Mouse (Mus musculus) lung, embryonic 16.5 days (tissue): ENCODE data around the gene Kalrn. TPM values are rescaled to one million over a fixed set of nuclear protein-coding genes. Genes with fewer than 3 reads are reported as not detected.

Experiments
- ATAC-seq: fragments of 200-750 bp; cut with Nextera tagmentation; 2 replicates; pipeline ENCODE4 v1.8.0; 2017; ENCODE audit warnings: low read depth, mild to moderate bottlenecking, moderate library complexity
- H3K27ac ChIP-seq: fragments of 300-500 bp; sonication (generic); 2 replicates; pipeline ENCODE4 v1.5.1; 2014; ENCODE audit warnings: mild to moderate bottlenecking, control low read depth, low read length
- H3K27me3 ChIP-seq: fragments of 300-500 bp; sonication (generic); 2 replicates; pipeline ENCODE4 v1.6.1; 2014; ENCODE audit warnings: low read depth, low read length, mixed read lengths; ENCODE audit not compliant: control insufficient read depth, insufficient read depth
- H3K36me3 ChIP-seq: fragments of 300-500 bp; sonication (generic); 2 replicates; pipeline ENCODE4 v1.6.1; 2014; ENCODE audit warnings: low read length; ENCODE audit not compliant: control insufficient read depth, insufficient read depth
- H3K4me1 ChIP-seq: fragments of 300-500 bp; sonication (generic); replicated peaks from 2 replicates; pipeline ENCODE4 v1.6.1; 2014; ENCODE audit warnings: low read length, mixed read lengths; ENCODE audit not compliant: control insufficient read depth, insufficient read depth
- H3K4me2 ChIP-seq: fragments of 300-500 bp; sonication (generic); 2 replicates; pipeline ENCODE4 v1.6.1; 2014; ENCODE audit warnings: low read depth, low read length, control low read depth
- H3K4me3 ChIP-seq: fragments of 300-500 bp; sonication (generic); 2 replicates; pipeline ENCODE4 v1.5.1; 2014; ENCODE audit warnings: mild to moderate bottlenecking, low read length, control low read depth
- H3K9ac ChIP-seq: fragments of 300-500 bp; sonication (generic); 2 replicates; pipeline ENCODE4 v1.6.1; 2014; ENCODE audit warnings: low read length, control low read depth
- H3K9me3 ChIP-seq: fragments of 300-500 bp; sonication (generic); 2 replicates; pipeline ENCODE4 v1.6.1; 2016; ENCODE audit warnings: low read length; ENCODE audit not compliant: control insufficient read depth
- WGBS: fragments of 180-500 bp; shearing (Covaris S2); extraction: QIAGEN DNeasy Blood & Tissue Kit; methylation state at CpG from one replicate; pipeline ENCODE4 v1.1.7; 2014; 5-methylcytosine and 5-hydroxymethylcytosine counted together
- polyA plus RNA-seq: library from polyadenylated mRNA; unstranded; fragments of >200 nt; fragmentation: Nextera tagmentation; extraction: Ambion mirVana; gene quantifications from 2 replicates; pipeline ENCODE4 v1.2.1, GENCODE M21; 2015

Kalrn gene
- polyA plus RNA-seq, 1 experiment from 2014 or later: 16.8 TPM

DNA sequence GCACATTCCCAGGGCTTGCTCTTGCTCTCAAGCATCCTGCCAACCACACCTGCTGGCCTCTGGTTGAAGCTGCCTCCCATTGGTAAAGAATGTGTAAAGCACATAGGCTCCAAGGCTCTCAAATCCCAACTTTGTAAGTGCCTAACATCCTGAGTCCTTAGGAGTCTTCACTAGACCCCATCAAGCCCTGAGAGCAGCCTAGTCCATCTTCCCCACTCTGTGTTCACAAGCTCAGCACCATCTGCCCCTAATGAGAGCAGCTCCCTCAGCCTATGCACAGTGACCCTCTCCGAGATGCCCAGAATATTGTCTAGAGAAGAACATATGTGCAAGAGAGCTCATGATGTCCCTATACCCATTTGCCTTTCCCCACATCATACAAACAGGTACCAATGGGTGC is 78.6 kb downstream of the Kalrn start:
- no peak for ATAC-seq
- WGBS: 96% methylated on average over 1 of the region's 1 CpGs
- Histone ChIP-seq H3K9ac (no peak overlapping the region), H3K27me3 (no peaks in the 10 kb centered on the region), H3K36me3 (no peaks in the 10 kb centered on the region), H3K4me2 (no peak overlapping the region), H3K4me3 (no peak overlapping the region), H3K4me1 (peaks cover 27% of the 10 kb centered on the region), H3K27ac (0 out of 2 replicates have a peak overlapping the region, but pooled peaks have one; percentile 44), H3K9me3 (no peaks in the 10 kb centered on the region)

DNA sequence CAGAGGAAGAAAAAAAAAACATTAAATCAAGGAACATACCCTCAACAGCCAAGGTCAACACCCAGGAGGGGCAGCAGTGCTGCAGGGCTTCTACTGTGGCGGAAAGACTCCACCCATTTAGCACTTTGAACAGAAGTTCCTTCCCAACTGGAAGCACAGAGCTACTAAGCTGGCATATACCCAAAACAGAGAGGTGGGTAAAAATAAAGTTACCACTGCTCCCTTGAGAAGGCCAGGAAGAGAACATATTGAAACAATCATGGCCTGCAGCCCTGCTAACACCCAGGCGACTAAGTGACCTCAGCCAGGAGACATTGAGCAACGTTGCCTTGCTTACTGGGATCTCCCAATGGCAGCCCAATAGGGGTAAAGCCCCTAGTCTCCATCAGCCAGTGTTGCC is 79.4 kb downstream of the Kalrn start:
- no peaks in the 10 kb centered on the region for H3K9me3 ChIP-seq
- H3K4me2 ChIP-seq: peak overlapping the region; percentile 19; the same call in 1 of the 2 replicates
- H3K36me3 ChIP-seq: no peaks in the 10 kb centered on the region
- WGBS: 27% methylated on average over 3 of the region's 3 CpGs
- no peak overlapping the region for H3K9ac ChIP-seq
- H3K27me3 ChIP-seq: no peaks in the 10 kb centered on the region
- peaks cover 32% of the 10 kb centered on the region for H3K4me1 ChIP-seq
- ATAC-seq: peak; percentile 89
- H3K4me3 ChIP-seq: no peak overlapping the region
- peak overlapping the region; percentile 44 for H3K27ac ChIP-seq

DNA sequence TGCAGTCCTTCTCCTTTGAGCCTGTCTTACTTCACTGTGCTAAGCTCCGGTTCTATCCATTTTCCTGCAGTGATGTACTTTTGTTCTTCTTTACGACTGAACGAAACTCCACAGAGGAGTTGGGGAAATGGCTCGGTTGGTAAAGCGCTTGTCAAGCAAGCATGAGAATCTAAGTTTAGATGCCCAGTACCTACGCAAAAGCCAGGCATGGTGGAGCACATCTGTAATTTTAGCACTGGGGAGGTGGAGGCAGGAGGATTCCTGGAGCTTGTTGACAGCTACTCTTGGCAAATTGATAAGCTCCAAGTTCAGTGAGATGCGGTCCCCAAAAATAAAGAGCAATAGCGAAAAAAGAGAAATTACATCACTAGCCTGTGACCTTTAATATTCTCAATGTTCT is 82.1 kb downstream of the Kalrn start:
- H3K4me3 ChIP-seq: no peak overlapping the region
- H3K27me3 ChIP-seq: no peaks in the 10 kb centered on the region
- no peak overlapping the region for H3K27ac ChIP-seq
- no peak for ATAC-seq
- H3K4me2 ChIP-seq: no peak overlapping the region
- H3K36me3 ChIP-seq: no peaks in the 10 kb centered on the region
- H3K9ac ChIP-seq: no peak overlapping the region
- 78% methylated on average over 8 of the region's 8 CpGs for WGBS
- peaks cover 33% of the 10 kb centered on the region for H3K4me1 ChIP-seq
- no peaks in the 10 kb centered on the region for H3K9me3 ChIP-seq

DNA sequence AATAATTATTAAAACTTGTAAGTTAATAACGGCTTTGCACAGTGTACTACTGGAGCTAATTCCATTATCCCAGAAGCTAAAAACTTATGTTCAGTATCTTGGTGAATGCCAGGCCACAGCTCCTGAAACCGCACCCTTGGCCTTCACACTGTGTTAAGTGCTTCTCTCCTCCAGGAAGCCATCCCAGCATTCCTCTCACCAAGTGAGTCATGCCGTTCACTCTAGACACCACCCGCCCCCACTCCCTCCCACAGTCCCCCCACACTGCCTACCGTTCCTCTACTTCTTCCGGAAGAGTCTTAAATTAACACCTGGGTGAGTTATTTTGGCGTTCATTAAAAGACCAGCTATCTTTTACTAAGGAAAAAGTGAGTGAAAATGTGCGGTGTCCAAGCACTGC is 82.8 kb downstream of the Kalrn start:
- Histone ChIP-seq H3K9ac (no peak overlapping the region), H3K27me3 (no peaks in the 10 kb centered on the region), H3K4me1 (peaks cover 38% of the 10 kb centered on the region), H3K4me2 (no peak overlapping the region), H3K36me3 (no peaks in the 10 kb centered on the region), H3K4me3 (no peak overlapping the region), H3K9me3 (no peaks in the 10 kb centered on the region), H3K27ac (no peak overlapping the region)
- 31% methylated on average over 8 of the region's 8 CpGs for WGBS
- no peak for ATAC-seq

DNA sequence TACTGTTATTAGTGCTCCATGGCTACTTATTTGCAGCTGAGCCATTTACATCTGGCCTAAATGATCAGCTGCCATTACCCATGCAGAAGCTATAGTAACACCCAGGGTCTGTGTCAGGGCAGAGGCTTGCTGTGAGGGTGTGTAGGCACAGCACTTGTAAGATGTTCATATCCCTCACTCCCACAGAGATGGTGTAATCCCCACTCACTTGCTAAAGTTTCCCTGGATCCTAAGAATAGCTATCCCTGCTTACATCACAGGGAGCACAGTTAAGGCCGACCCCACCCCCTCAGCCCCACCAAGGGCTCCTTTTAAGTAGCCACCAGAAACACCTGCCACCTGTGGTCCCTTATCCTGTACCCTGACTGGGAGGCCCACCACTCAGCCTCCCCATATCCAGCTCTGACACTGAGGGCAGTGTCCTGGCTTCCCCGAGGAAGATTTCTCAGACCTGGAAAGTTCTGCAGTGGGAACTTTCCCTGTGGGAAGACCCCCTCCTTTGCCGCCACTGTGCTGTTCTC is 83.5 kb downstream of the Kalrn start:
- Histone ChIP-seq H3K4me2 (no peak overlapping the region), H3K27ac (no peak overlapping the region), H3K27me3 (no peaks in the 10 kb centered on the region), H3K9me3 (no peaks in the 10 kb centered on the region), H3K36me3 (no peaks in the 10 kb centered on the region), H3K9ac (no peak overlapping the region), H3K4me3 (no peak overlapping the region), H3K4me1 (peaks cover 42% of the 10 kb centered on the region)
- no peak for ATAC-seq
- WGBS: 44% methylated on average over 3 of the region's 3 CpGs

DNA sequence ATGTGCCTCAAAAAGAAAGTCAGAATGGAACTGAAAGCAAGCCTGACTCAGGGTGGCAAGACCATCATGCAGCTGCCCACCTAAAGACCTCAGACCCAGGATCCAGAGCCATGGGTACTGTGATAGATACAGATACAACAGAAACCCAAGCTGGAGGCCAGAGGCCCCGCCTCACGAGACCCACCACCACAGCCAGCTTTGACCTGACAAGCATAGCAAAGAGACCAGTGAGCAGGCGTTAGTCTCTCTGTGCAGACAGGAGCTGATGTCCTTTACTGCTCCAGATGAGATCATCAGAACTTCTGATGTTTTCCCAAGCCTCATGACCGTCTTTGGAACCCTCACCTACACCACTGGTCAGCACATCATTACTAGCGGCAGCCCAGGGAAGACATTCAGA is 85.5 kb downstream of the Kalrn start:
- no peak for ATAC-seq

DNA sequence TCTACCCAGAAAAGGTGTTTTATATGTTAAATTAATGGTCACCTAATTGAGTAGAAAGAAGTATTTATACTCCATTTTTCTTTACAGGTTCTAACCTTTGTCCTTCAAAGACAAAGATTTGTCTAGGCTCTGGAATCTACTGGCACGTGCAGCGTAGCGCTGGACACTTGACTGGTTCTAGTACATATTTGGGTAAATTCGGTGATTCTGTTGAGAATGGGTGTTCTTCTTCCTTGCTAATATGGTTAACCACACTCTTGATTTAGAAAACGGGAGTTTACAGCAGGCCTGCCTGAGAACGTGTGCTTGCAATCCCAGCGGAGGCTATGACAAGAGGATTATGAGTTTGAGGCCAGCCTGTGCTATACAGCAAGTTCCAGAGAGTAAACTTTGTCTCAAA is 86.1 kb downstream of the Kalrn start:
- ATAC-seq: no peak
- H3K27ac ChIP-seq: no peak overlapping the region
- no peak overlapping the region for H3K9ac ChIP-seq
- H3K4me1 ChIP-seq: peaks cover 26% of the 10 kb centered on the region
- H3K4me2 ChIP-seq: no peak overlapping the region
- H3K27me3 ChIP-seq: no peaks in the 10 kb centered on the region
- 88% methylated on average over 7 of the region's 7 CpGs for WGBS
- H3K36me3 ChIP-seq: no peaks in the 10 kb centered on the region
- no peaks in the 10 kb centered on the region for H3K9me3 ChIP-seq
- no peak overlapping the region for H3K4me3 ChIP-seq

More for the DNA sequence above, 85.5 kb downstream of the Kalrn start:
- Histone ChIP-seq H3K4me3 (no peak overlapping the region), H3K4me2 (no peak overlapping the region), H3K27me3 (no peaks in the 10 kb centered on the region), H3K9me3 (no peaks in the 10 kb centered on the region), H3K36me3 (no peaks in the 10 kb centered on the region), H3K4me1 (peaks cover 26% of the 10 kb centered on the region), H3K27ac (no peak overlapping the region), H3K9ac (no peak overlapping the region)
- WGBS: 93% methylated on average over 5 of the region's 5 CpGs

DNA sequence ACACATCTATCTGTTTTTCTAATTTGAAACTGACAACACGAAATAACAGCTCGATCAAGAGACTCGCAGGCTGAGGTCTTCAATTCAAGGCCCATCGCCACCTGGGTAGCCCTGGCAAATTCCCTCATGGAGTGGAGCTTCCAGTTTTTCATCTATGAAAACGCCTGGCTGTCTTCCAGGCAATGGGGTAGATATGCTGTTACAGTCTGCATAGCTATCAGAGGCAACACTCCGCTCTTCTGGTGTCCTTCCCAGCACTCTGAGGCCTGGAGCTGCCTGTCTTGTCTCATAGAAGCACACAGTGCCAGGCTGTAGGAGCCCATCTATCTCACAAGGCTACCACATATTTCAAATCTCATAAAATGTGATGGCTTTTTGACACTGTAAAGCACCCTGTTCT is 87.8 kb downstream of the Kalrn start:
- Histone ChIP-seq H3K36me3 (no peaks in the 10 kb centered on the region), H3K4me3 (no peak overlapping the region), H3K27ac (no peak overlapping the region), H3K4me1 (peaks cover 19% of the 10 kb centered on the region), H3K9me3 (no peaks in the 10 kb centered on the region), H3K27me3 (no peaks in the 10 kb centered on the region), H3K9ac (no peak overlapping the region), H3K4me2 (no peak overlapping the region)
- ATAC-seq: no peak
- 65% methylated on average over 6 of the region's 6 CpGs for WGBS

DNA sequence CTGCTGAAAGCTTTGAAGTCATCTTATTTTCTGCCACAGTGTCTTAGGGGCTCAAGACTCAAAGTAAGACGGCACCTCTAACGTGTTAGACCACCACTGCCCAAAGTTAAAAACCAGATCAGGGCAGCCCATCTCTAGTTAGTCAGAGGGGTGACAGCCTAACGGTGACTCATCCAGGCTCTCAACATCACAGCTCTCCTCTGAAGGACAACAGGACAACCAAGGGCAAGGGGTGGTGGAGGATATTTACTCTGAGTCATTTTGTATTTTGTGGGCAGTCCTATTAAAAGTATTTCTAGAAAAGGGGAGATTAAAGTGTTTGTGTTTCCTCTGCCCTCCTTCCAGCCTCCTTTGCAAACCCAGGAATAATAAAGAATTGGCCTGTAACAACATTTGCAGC is 88.4 kb downstream of the Kalrn start:
- 50% methylated on average over 3 of the region's 3 CpGs for WGBS
- H3K27ac ChIP-seq: no peak overlapping the region
- ATAC-seq: no peak

DNA sequence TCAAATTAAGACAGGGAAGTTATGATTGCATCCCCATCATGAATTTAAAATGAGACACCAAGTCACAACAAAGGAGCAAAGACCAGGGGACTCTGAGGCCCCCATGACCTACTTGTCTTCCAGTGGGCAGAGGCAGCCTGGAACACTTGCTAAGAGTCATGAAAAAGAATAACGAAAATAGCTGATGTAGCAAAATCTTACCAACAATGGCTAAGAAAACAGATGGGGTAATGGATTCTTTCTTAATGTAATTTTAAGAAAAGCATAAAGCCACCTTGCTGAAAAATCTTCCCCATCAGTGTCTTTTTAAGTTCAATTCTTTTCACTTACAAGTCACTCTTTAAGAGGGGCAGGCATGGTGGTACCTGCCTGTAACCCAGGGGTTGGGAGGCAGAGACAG is 89.1 kb downstream of the Kalrn start:
- WGBS: 92% methylated on average over 1 of the region's 1 CpGs
- no peak overlapping the region for H3K4me2 ChIP-seq

More for the DNA sequence above, 88.4 kb downstream of the Kalrn start:
- Histone ChIP-seq H3K27me3 (no peaks in the 10 kb centered on the region), H3K4me3 (no peak overlapping the region), H3K9me3 (no peaks in the 10 kb centered on the region), H3K36me3 (no peaks in the 10 kb centered on the region), H3K4me2 (no peak overlapping the region), H3K9ac (no peak overlapping the region), H3K4me1 (peaks cover 17% of the 10 kb centered on the region)

More for the DNA sequence above, 89.1 kb downstream of the Kalrn start:
- H3K9me3 ChIP-seq: no peaks in the 10 kb centered on the region
- peaks cover 12% of the 10 kb centered on the region; the same call in 1 of the 2 replicates for H3K4me1 ChIP-seq
- no peaks in the 10 kb centered on the region for H3K36me3 ChIP-seq
- no peak overlapping the region for H3K4me3 ChIP-seq
- H3K27me3 ChIP-seq: no peaks in the 10 kb centered on the region
- ATAC-seq: no peak
- H3K9ac ChIP-seq: no peak overlapping the region
- no peak overlapping the region for H3K27ac ChIP-seq
